ENCODE assay signal across 8 mouse cellular contexts in the genomic region with DNA sequence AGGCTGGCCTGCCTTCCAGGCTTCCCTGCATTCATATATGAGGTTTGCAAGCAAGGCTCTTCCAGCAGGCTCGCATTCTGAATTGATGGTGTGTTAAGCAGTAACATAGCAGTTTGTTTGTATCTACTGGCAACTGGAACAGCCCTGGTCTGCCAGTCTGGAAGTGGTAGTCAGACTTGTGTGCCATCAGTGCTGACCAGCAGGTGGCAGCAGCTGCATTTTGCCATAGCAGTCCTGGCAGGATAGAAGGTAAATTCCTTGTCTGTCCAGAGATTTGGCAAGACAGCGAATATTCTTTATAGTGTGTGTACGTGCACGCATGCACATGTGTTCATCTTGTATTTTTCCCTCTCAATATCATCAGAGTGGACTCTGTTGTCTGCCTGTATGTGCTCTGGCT.
A peak's percentile ranks its signal among the peaks of the same experiment; 100 is the strongest.
DNase-seq lines count a peak whose midpoint lies in the region; ATAC-seq and TF ChIP-seq lines count a peak whose summit lies in the region.

No protein-coding gene starts in this region.

- no peak overlapping the region for H3K4me3 ChIP-seq in G1E (ENCODE audit: low read depth, low read length)
- H3K4me3 ChIP-seq in hindbrain, embryonic 10.5 days = no peak overlapping the region
- no peak overlapping the region for H3K4me3 ChIP-seq in lung, embryonic 16.5 days (ENCODE audit: low read length)

- no peak overlapping the region for H3K4me2 ChIP-seq in lung, embryonic 16.5 days (ENCODE audit: low read depth, low read length)

- TF ChIP-seq CTCF in G1E (IDR thresholded peaks at IDR 0.05; ENCODE audit: low read depth, low read length) = peak; percentile 63

- DNase-seq in G1E (ENCODE audit: low spot score) = no peak
- peak; percentile 93 for DNase-seq in cerebellum, adult 9-10 months
- DNase-seq in hindbrain, embryonic 10.5 days (ENCODE audit: low spot score) = peak; percentile 78
- DNase-seq in layer of hippocampus, adult 9-11 months = peak; percentile 89
- peak; percentile 87 for DNase-seq in retina, embryonic 14.5 days (ENCODE audit: low spot score)
- peak; percentile 74 to 77 for DNase-seq in thymus, postnatal 36 days

- H3K36me3 ChIP-seq in G1E (replicated peaks) = no peaks in the 10 kb centered on the region
- H3K36me3 ChIP-seq in hindbrain, embryonic 10.5 days = peaks cover 4% of the 10 kb centered on the region
- no peaks in the 10 kb centered on the region for H3K36me3 ChIP-seq in lung, embryonic 16.5 days (ENCODE audit: control insufficient read depth, insufficient read depth, low read length)

- H3K9me3 ChIP-seq in G1E (replicated peaks) = no peaks in the 10 kb centered on the region
- no peaks in the 10 kb centered on the region for H3K9me3 ChIP-seq in hindbrain, embryonic 10.5 days
- no peaks in the 10 kb centered on the region for H3K9me3 ChIP-seq in lung, embryonic 16.5 days (ENCODE audit: control insufficient read depth, low read length)

- H3K9ac ChIP-seq in lung, embryonic 16.5 days (ENCODE audit: low read length) = no peak overlapping the region

- H3K27ac ChIP-seq in hindbrain, embryonic 10.5 days = no peak overlapping the region
- H3K27ac ChIP-seq in lung, embryonic 16.5 days (ENCODE audit: low read length) = no peak overlapping the region

- H3K27me3 ChIP-seq in G1E (ENCODE audit: insufficient read depth, low read length) = no peaks in the 10 kb centered on the region
- H3K27me3 ChIP-seq in hindbrain, embryonic 10.5 days (ENCODE audit: insufficient read depth, poor library complexity, severe bottlenecking) = no peaks in the 10 kb centered on the region
- H3K27me3 ChIP-seq in lung, embryonic 16.5 days (ENCODE audit: control insufficient read depth, insufficient read depth, low read depth, low read length) = no peaks in the 10 kb centered on the region

- WGBS in hindbrain, embryonic 10.5 days = 55% methylated on average over 4 of the region's 4 CpGs
- 13% methylated on average over 4 of the region's 4 CpGs for WGBS in lung, embryonic 16.5 days

- ATAC-seq in G1E (ENCODE audit: extremely low read depth, insufficient number of reproducible peaks, low FRiP score, poor library complexity, severe bottlenecking) = no peak
- ATAC-seq in frontal cortex, adult (ENCODE audit: low TSS enrichment) = peak; percentile 95
- ATAC-seq in lung, embryonic 16.5 days (ENCODE audit: low read depth) = peak; percentile 91

- H3K4me1 ChIP-seq in G1E (ENCODE audit: insufficient read depth, low read depth, low read length) = no peaks in the 10 kb centered on the region
- peaks cover 38% of the 10 kb centered on the region for H3K4me1 ChIP-seq in hindbrain, embryonic 10.5 days (replicated peaks)
- H3K4me1 ChIP-seq in lung, embryonic 16.5 days (replicated peaks; ENCODE audit: control insufficient read depth, insufficient read depth, low read length) = no peaks in the 10 kb centered on the region
